Mouse (Mus musculus) forebrain, postnatal 0 days (tissue): Measurements from ENCODE around the gene Numb. TPM values are rescaled to one million over a fixed set of nuclear protein-coding genes. Genes with fewer than 3 reads are reported as not detected.

Experiments used
- ATAC-seq: fragments of 200-750 bp; cut with Nextera tagmentation; 2 replicates; pipeline ENCODE4 v1.8.0; 2017; ENCODE audit warnings: mild to moderate bottlenecking, moderate library complexity
- DNase-seq: peaks from one replicate; pipeline ENCODE4 v3.0.0-alpha.2; 2015
- H3K27ac ChIP-seq: fragments of 300-500 bp; sonication (generic); 2 replicates; pipeline ENCODE4 v1.5.1; 2014; ENCODE audit warnings: low read depth, mild to moderate bottlenecking, antibody characterized with exemption, low read length, moderate library complexity, mixed read lengths
- H3K27me3 ChIP-seq: fragments of 300-500 bp; sonication (generic); 2 replicates; pipeline ENCODE4 v1.6.1; 2014; ENCODE audit warnings: mild to moderate bottlenecking, low read length, mixed read lengths; ENCODE audit not compliant: insufficient read depth
- H3K36me3 ChIP-seq: fragments of 300-500 bp; sonication (generic); 2 replicates; pipeline ENCODE4 v1.6.1; 2014; ENCODE audit warnings: mild to moderate bottlenecking, moderate library complexity; ENCODE audit not compliant: insufficient read depth
- H3K4me1 ChIP-seq: fragments of 300-500 bp; sonication (generic); 2 replicates; pipeline ENCODE4 v1.6.1; 2014; ENCODE audit warnings: antibody characterized with exemption; ENCODE audit not compliant: insufficient read depth
- H3K4me2 ChIP-seq: fragments of 300-500 bp; sonication (generic); 2 replicates; pipeline ENCODE4 v1.6.1; 2014; ENCODE audit warnings: low read depth, mild to moderate bottlenecking, moderate library complexity
- H3K4me3 ChIP-seq: fragments of 300-500 bp; sonication (generic); 2 replicates; pipeline ENCODE4 v1.5.1; 2014; ENCODE audit warnings: low read depth, low read length, mixed read lengths
- H3K9ac ChIP-seq: fragments of 300-500 bp; sonication (generic); 2 replicates; pipeline ENCODE4 v1.6.1; 2014; ENCODE audit warnings: mild to moderate bottlenecking
- H3K9me3 ChIP-seq: fragments of 300-500 bp; sonication (generic); 2 replicates; pipeline ENCODE4 v1.6.1; 2016; ENCODE audit warnings: low read length
- CTCF ChIP-seq: sonication (generic); IDR thresholded peaks from 2 replicates; pipeline ENCODE4 v1.5.1; 2016; ENCODE audit warnings: antibody characterized with exemption, control low read depth, low read depth
- WGBS: fragments of 180-500 bp; shearing (Covaris S2); extraction: QIAGEN DNeasy Blood & Tissue Kit; methylation state at CpG from one replicate; pipeline ENCODE4 v1.1.7; 2014; 5-methylcytosine and 5-hydroxymethylcytosine counted together
- polyA plus RNA-seq: library from polyadenylated mRNA; unstranded; fragments of >200 nt; fragmentation: Nextera tagmentation; extraction: Ambion mirVana; gene quantifications from 2 replicates; pipeline ENCODE4 v1.2.1, GENCODE M21; 2015
- total RNA-seq: library from RNA; depleted of rRNA; stranded (reverse); fragments of >200 nt; gene quantifications from 2 replicates; pipeline ENCODE4 v1.2.3, GENCODE M21; 2014

The Numb gene
- total and polyA plus RNA-seq, 2 experiments from 2014 or later, result 9.0 to 12.4 TPM

DNA sequence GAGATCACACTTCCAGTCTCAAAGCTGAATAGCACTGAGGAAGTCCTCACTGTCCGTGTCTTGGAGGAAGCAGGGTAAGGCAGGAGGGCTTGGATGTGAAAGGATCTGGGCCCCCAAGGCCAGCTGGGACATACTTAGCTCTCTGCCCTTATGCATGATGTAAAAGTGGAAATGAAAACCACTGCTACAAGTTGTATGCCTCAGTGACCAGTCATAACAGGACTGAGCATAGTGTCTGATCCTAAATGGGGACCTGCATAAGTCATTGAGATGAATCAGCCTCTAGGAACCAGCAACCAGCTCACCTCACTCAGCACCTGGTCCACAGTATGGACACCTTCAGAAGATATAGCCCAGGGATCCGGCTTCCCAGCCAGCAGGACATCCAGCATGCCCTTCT is 46.6 kb downstream of the Numb start:
- Histone ChIP-seq H3K27ac (no peak overlapping the region), H3K9ac (no peak overlapping the region), H3K4me1 (no peaks in the 10 kb centered on the region), H3K4me3 (no peak overlapping the region), H3K36me3 (no peaks in the 10 kb centered on the region), H3K9me3 (no peaks in the 10 kb centered on the region), H3K4me2 (no peak overlapping the region), H3K27me3 (no peaks in the 10 kb centered on the region)
- DNase-seq (no peak), ATAC-seq (no peak)
- no peak for TF ChIP-seq CTCF
- WGBS, result 92% methylated on average over 2 of the region's 2 CpGs

DNA sequence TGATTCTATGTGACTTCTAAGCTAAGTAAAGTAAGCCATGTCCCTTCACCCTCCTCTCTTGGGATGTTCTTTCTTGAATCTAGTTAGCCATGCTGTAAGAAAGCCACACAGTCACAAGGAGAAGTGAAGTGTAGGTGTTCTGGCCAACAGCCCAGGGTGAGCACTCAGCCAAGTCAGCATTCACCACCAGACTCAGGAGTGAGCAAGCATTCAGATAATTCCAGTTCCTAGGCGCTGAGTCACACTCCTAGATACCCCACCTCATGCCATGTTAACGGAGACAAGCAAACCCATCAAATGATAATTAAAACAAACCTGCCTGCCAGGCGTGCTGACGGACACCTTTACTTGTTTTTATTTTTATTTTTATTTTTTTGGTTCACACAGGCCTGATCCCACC is 47.1 kb downstream of the Numb start:
- H3K9ac ChIP-seq, result no peak overlapping the region
- no peaks in the 10 kb centered on the region for H3K36me3 ChIP-seq
- no peak for ATAC-seq
- TF ChIP-seq CTCF, result no peak
- no peak for DNase-seq
- H3K27me3 ChIP-seq, result no peaks in the 10 kb centered on the region
- H3K9me3 ChIP-seq, result no peaks in the 10 kb centered on the region
- no peak overlapping the region for H3K4me2 ChIP-seq
- H3K4me3 ChIP-seq, result no peak overlapping the region
- 88% methylated on average over 4 of the region's 4 CpGs for WGBS
- H3K4me1 ChIP-seq, result no peaks in the 10 kb centered on the region
- no peak overlapping the region for H3K27ac ChIP-seq

DNA sequence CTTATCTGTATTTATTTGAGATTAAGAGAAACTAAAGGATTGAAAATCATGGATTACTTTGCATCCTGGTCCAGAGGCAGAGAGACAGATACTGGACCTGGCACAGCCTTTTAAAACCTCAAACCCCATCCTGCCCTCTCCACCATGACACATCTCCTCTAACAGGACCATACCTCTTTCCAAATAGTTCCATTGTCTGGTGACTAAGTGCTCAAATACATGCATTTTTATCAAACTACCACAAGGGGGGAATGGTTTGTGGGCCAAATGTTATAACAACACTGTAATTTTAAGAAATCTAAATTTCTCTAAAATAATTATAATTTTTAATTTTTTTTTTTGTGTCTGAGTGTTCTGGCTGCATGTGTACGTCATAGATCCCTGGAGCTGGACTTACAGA is 57.2 kb downstream of the Numb start:
- 72% methylated on average over 1 of the region's 1 CpGs for WGBS
- Histone ChIP-seq H3K36me3 (no peaks in the 10 kb centered on the region), H3K4me2 (no peak overlapping the region), H3K4me3 (no peak overlapping the region), H3K27ac (no peak overlapping the region), H3K9me3 (no peaks in the 10 kb centered on the region), H3K27me3 (no peaks in the 10 kb centered on the region), H3K9ac (no peak overlapping the region), H3K4me1 (no peaks in the 10 kb centered on the region)
- ATAC-seq (no peak), DNase-seq (no peak)
- TF ChIP-seq CTCF, result no peak

DNA sequence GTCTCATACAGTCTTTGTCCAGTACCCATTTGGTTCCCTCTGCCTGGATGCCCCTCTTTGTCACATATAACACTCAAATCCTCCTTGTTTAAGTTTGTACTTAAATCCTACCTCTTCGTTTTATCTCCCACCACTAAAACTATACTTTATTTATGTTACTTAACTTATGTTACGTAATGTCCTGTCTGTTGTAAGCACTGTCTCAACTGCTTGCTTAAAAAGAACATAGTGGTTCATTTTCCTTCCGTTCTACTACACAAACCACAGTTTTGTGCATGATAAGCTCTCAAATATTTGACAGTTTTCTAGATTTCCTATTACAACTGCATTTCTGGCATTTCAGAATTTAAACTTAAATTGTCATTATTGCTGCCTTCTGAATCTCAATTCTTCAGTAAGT is 59.9 kb downstream of the Numb start:
- WGBS, result 97% methylated on average over 3 of the region's 3 CpGs

DNA sequence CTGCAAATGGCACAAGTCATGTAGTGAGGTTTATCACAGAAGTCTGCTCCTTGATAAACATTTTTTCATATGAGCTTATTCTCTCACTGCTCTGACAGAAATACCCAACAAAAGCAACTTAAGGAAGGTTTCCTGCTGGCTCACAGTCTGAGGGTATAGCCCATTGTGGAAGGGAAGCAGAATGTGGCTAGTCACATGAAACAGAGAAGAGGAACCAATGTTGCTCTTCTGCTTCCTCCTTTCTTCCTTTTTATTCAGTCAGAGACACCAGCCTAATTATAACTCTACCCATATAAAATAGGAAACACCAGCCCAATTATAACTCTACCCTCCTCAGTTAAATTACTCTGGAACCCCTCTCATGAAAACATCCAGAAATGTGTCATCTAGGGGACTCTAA is 61.0 kb downstream of the Numb start:
- H3K27ac ChIP-seq, result no peak overlapping the region
- DNase-seq, result no peak

More for the DNA sequence above, 59.9 kb downstream of the Numb start:
- H3K27ac ChIP-seq, result no peak overlapping the region
- no peaks in the 10 kb centered on the region for H3K36me3 ChIP-seq
- H3K27me3 ChIP-seq, result no peaks in the 10 kb centered on the region
- H3K4me1 ChIP-seq, result no peaks in the 10 kb centered on the region
- H3K9me3 ChIP-seq, result no peaks in the 10 kb centered on the region
- no peak for TF ChIP-seq CTCF
- H3K9ac ChIP-seq, result no peak overlapping the region
- no peak for DNase-seq
- H3K4me3 ChIP-seq, result no peak overlapping the region
- H3K4me2 ChIP-seq, result no peak overlapping the region
- no peak for ATAC-seq

DNA sequence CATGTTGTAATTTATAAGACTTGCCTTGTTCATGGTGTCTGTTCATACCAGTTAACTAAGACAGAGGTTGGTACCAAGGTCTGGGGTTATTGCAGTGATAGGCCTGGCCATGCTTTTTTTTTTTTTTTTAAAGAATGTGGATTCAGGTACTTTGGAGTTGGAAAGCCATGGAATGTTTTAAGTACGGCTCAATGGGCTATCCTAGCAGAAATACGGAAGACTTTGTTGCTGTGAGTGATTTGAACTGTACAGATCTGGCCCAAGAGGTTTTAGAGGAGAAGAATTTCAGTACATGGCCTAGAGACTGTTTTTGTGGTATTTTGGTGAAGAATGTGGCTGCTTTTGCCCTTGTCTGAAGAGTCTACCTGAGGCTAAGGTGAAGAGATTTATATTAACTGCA is 63.7 kb downstream of the Numb start:
- Histone ChIP-seq H3K27ac (no peak overlapping the region), H3K4me2 (no peak overlapping the region), H3K4me1 (no peaks in the 10 kb centered on the region), H3K9ac (no peak overlapping the region), H3K36me3 (no peaks in the 10 kb centered on the region), H3K9me3 (no peaks in the 10 kb centered on the region), H3K27me3 (no peaks in the 10 kb centered on the region), H3K4me3 (no peak overlapping the region)
- DNase-seq, result no peak
- no peak for ATAC-seq
- 88% methylated on average over 2 of the region's 2 CpGs for WGBS
- TF ChIP-seq CTCF, result no peak

More for the DNA sequence above, 61.0 kb downstream of the Numb start:
- no peak for ATAC-seq
- TF ChIP-seq CTCF, result no peak
- Histone ChIP-seq H3K9ac (no peak overlapping the region), H3K4me3 (no peak overlapping the region), H3K4me1 (no peaks in the 10 kb centered on the region), H3K9me3 (no peaks in the 10 kb centered on the region), H3K4me2 (no peak overlapping the region), H3K36me3 (no peaks in the 10 kb centered on the region), H3K27me3 (no peaks in the 10 kb centered on the region)

DNA sequence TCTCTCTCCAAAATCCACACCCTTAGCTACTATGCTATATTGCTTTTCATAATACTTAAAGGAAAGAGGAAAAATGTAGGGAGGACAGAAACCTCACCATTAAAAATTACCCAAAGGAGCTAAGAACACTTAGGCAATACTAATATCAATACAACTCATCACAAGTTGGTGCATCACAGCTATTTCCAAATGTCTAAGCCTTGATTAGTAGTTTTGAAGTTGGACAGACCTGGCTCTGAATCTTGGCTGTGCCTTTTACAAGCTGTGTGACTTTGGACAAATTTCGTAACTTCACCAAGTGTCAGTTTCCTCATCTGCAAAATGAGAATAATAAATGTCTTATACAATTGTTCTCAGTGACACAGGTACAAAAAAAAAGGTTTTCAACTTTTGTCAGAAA is 66.5 kb downstream of the Numb start:
- no peak for ATAC-seq
- H3K4me3 ChIP-seq, result no peak overlapping the region
- no peak for TF ChIP-seq CTCF

DNA sequence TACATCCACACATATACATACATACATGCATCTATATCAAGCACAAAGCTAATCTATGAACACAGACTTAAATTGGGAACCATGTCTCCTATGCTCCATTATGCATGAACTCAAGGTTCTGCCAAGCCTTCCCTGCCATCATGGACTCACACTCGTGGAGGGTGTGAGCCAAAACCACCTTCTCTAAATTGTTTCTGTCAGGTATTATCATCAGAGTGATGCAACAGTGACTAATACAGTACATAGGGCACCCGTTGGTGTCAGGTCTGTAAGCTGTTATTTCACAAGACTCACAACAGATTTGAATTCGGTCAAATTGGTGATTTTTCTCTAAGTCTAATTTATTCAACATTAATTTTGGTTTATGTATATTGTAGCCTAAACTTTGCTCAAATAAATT is 67.5 kb downstream of the Numb start:
- DNase-seq (no peak), ATAC-seq (no peak)
- WGBS, result 84% methylated on average over 3 of the region's 3 CpGs
- no peak overlapping the region for H3K9ac ChIP-seq
- no peaks in the 10 kb centered on the region for H3K4me1 ChIP-seq
- H3K4me3 ChIP-seq, result no peak overlapping the region
- H3K9me3 ChIP-seq, result no peaks in the 10 kb centered on the region
- no peak overlapping the region for H3K27ac ChIP-seq
- H3K36me3 ChIP-seq, result no peaks in the 10 kb centered on the region
- no peaks in the 10 kb centered on the region for H3K27me3 ChIP-seq
- no peak overlapping the region for H3K4me2 ChIP-seq
- no peak for TF ChIP-seq CTCF

More for the DNA sequence above, 66.5 kb downstream of the Numb start:
- H3K9me3 ChIP-seq, result no peaks in the 10 kb centered on the region
- H3K4me1 ChIP-seq, result no peaks in the 10 kb centered on the region
- no peak overlapping the region for H3K27ac ChIP-seq
- no peak overlapping the region for H3K9ac ChIP-seq
- no peaks in the 10 kb centered on the region for H3K36me3 ChIP-seq
- no peak for DNase-seq
- no peak overlapping the region for H3K4me2 ChIP-seq
- H3K27me3 ChIP-seq, result no peaks in the 10 kb centered on the region
- WGBS, result 91% methylated on average over 1 of the region's 1 CpGs
